Mouse (Mus musculus) midbrain, embryonic 11.5 days (tissue): ENCODE measurements around the gene Rem2. TPM values are rescaled to one million over a fixed set of nuclear protein-coding genes. Genes with fewer than 3 reads are reported as not detected.

Experiments
- ATAC-seq: fragments of 200-750 bp; cut with Nextera tagmentation; 2 replicates; pipeline ENCODE4 v1.8.0; 2017; ENCODE audit warnings: moderate TSS enrichment, moderate library complexity; ENCODE audit not compliant: low FRiP score
- DNase-seq: peaks from one replicate; pipeline ENCODE4 v3.0.0; 2015; ENCODE audit warnings: low spot score; ENCODE audit errors: missing footprints
- H3K27ac ChIP-seq: fragments of 300-500 bp; sonication (generic); 2 replicates; pipeline ENCODE4 v1.5.1; 2014; ENCODE audit warnings: low read depth, low read length
- H3K27me3 ChIP-seq: fragments of 300-500 bp; sonication (generic); 2 replicates; pipeline ENCODE4 v1.6.1; 2014; ENCODE audit warnings: mild to moderate bottlenecking, low read length, moderate library complexity, mixed read lengths; ENCODE audit not compliant: control insufficient read depth, insufficient read depth
- H3K36me3 ChIP-seq: fragments of 300-500 bp; sonication (generic); 2 replicates; pipeline ENCODE4 v1.6.1; 2014; ENCODE audit warnings: mild to moderate bottlenecking, low read length, moderate library complexity, mixed read lengths; ENCODE audit not compliant: control insufficient read depth, insufficient read depth
- H3K4me1 ChIP-seq: fragments of 300-500 bp; sonication (generic); 2 replicates; pipeline ENCODE4 v1.6.1; 2014; ENCODE audit warnings: low read length; ENCODE audit not compliant: control insufficient read depth, insufficient read depth
- H3K4me2 ChIP-seq: fragments of 300-500 bp; sonication (generic); 2 replicates; pipeline ENCODE4 v1.6.1; 2014; ENCODE audit warnings: mild to moderate bottlenecking, moderate library complexity
- H3K4me3 ChIP-seq: fragments of 300-500 bp; sonication (generic); 2 replicates; pipeline ENCODE4 v1.5.1; 2014; ENCODE audit warnings: low read depth, low read length
- H3K9ac ChIP-seq: fragments of 300-500 bp; sonication (generic); 2 replicates; pipeline ENCODE4 v1.6.1; 2014; ENCODE audit warnings: low read length
- H3K9me3 ChIP-seq: fragments of 300-500 bp; sonication (generic); 2 replicates; pipeline ENCODE4 v1.6.1; 2016; ENCODE audit warnings: low read length; ENCODE audit not compliant: control insufficient read depth
- WGBS: fragments of 180-500 bp; shearing (Covaris S2); extraction: QIAGEN DNeasy Blood & Tissue Kit; methylation state at CpG from one replicate; pipeline ENCODE4 v1.1.7; 2014; 5-methylcytosine and 5-hydroxymethylcytosine counted together
- polyA plus RNA-seq: library from polyadenylated mRNA; unstranded; fragments of >200 nt; fragmentation: Nextera tagmentation; extraction: Ambion mirVana; gene quantifications from 2 replicates; pipeline ENCODE4 v1.2.1, GENCODE M21; 2014

Gene Rem2
- polyA plus RNA-seq, 1 experiment from 2014 or later, result 34.4 TPM

DNA sequence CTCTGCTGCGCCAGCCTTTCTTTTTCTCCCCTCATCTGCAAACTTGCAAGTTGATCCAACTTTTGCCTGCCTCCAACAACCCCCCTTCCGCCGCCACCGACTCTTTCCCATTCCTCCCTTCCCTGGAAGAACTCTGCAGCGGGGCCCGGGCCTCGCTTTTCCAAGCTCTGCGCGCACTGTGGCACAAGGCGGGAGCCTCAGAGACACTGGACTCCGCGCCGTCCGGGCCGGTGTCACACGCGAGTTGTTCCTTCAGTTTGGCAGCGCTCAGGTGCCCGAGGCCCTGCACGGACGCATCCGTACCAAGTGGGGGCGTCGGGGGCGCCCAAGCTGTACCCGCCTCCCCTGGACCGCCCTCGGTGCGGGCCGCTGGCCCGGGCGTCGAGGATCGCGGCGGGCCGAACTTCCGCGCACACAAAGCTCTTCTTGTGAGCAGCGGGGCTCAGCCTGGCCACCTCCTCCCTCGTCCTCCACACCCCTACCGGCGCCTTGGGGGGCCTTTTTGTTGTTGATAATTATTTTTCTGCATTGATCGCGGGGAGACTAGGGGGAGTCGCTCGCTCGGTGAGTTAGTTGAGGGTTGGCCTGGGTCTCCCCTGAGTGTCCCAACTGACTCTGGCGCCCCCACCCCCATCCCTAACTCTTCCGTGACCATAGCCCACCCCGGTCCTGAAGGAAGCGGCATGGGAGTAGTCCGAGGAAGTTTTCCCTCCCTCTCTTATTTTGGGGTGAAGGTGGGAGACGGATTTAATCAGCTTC is 43.6 kb upstream of the Rem2 start:
- H3K27me3 ChIP-seq, result peaks cover 7% of the 10 kb centered on the region; the same call in 1 of the 2 replicates
- peak overlapping the region; percentile 41 for H3K4me3 ChIP-seq
- H3K36me3 ChIP-seq, result no peaks in the 10 kb centered on the region
- peak overlapping the region; percentile 70 for H3K27ac ChIP-seq
- WGBS, result 2% methylated on average over 53 of the region's 54 CpGs
- H3K4me1 ChIP-seq, result peaks cover 22% of the 10 kb centered on the region
- no peaks in the 10 kb centered on the region for H3K9me3 ChIP-seq
- H3K9ac ChIP-seq, result peak overlapping the region; percentile 69
- peak overlapping the region; percentile 54 for H3K4me2 ChIP-seq
- DNase-seq (peak; percentile 95), ATAC-seq (peak; percentile 45)

DNA sequence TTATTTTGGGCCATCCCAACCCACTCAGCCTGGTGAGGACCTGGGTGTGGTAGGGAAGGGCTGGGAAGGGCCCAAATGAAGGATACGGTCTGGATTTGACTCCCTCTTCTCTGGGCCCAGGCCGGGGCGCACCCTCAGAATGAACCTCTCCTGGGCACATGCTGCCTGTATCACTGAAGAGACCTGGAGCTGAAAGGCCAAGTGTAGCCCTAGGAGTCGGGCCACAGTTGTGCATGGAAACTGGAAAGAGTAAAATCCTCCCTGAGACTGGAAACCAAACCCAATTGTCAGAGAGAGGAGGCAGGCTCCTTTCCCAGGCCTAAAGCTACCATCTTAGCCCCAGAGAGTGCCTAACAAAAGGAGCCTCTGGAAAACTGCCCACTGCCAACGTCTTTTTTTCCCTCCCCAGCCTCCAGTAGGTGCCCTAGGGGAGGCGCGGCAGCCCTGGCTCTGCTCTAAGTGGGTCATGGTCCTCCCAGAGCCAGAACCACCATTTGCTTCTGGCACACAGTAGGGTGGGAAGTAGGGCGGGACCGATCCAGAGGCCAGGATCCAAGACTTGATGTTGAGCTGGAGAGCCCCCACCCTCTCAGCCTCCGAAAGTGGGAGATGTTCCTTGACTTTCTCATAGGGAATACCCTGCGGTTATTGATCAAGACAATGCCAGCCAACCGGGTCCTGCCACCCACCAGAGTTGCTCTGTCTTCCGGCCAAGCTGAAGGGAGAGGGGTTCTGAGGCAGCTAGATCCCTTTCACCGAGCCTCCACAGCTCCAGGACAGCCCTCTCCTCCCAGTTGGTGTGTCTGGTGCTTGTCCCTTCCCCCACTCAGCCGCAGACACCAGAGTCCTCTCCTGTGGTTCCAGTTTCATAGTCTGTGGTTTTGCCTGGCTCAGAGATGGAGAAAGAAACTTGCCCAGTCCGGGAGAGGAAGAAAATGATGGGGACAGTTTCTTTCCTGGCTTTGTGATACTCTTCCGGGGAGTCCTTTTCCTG is 42.8 kb upstream of the Rem2 start:
- 43% methylated on average over 17 of the region's 17 CpGs for WGBS
- Histone ChIP-seq H3K27me3 (peaks cover 7% of the 10 kb centered on the region; the same call in 1 of the 2 replicates), H3K9ac (peak overlapping the region; percentile 69), H3K27ac (no peak overlapping the region; the same call in 1 of the 2 replicates), H3K9me3 (no peaks in the 10 kb centered on the region), H3K4me1 (peaks cover 17% of the 10 kb centered on the region), H3K36me3 (no peaks in the 10 kb centered on the region), H3K4me3 (peak overlapping the region; percentile 41), H3K4me2 (peak overlapping the region; percentile 54)
- DNase-seq (peak; percentile 95), ATAC-seq (0 out of 2 replicates have a peak, but pooled peaks have one; percentile 5)

DNA sequence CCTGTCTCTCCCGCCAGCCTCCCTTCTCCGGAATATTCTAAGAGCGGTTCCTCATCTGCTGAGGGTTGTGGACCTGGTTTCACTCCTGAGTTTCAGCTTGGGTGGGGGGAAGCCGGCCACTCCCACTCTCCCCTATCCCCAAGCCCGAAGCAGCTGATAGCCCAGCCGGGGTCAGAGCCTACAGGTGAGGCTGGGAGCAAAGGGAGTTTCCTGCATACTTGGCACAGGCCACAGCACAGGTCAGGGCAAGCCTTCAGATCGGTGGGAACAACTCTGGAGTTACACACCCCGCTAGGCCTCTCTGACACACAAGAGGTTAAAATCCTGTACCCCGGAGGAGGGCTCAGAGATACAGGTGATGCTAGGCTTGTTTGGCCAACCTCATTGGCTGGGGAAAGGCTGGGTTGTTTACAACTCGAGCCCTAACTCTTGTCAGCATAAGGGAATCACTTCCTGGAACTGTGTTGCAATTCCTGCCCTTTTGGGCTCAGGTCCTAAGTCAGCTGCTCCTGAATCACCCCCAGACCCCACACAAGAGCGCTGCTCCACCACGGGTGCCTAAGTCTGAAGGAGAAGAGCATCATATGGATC is 41.9 kb upstream of the Rem2 start:
- Histone ChIP-seq H3K4me3 (no peak overlapping the region), H3K27me3 (peaks cover 7% of the 10 kb centered on the region; the same call in 1 of the 2 replicates), H3K4me1 (peaks cover 17% of the 10 kb centered on the region), H3K9me3 (no peaks in the 10 kb centered on the region), H3K4me2 (peak overlapping the region; percentile 54), H3K27ac (no peak overlapping the region), H3K9ac (peak overlapping the region; percentile 10; the same call in 1 of the 2 replicates), H3K36me3 (no peaks in the 10 kb centered on the region; the same call in 1 of the 2 replicates)
- DNase-seq (peak; percentile 82), ATAC-seq (no peak)
- whole genome bisulfite sequencing, result 76% methylated on average over 12 of the region's 12 CpGs

DNA sequence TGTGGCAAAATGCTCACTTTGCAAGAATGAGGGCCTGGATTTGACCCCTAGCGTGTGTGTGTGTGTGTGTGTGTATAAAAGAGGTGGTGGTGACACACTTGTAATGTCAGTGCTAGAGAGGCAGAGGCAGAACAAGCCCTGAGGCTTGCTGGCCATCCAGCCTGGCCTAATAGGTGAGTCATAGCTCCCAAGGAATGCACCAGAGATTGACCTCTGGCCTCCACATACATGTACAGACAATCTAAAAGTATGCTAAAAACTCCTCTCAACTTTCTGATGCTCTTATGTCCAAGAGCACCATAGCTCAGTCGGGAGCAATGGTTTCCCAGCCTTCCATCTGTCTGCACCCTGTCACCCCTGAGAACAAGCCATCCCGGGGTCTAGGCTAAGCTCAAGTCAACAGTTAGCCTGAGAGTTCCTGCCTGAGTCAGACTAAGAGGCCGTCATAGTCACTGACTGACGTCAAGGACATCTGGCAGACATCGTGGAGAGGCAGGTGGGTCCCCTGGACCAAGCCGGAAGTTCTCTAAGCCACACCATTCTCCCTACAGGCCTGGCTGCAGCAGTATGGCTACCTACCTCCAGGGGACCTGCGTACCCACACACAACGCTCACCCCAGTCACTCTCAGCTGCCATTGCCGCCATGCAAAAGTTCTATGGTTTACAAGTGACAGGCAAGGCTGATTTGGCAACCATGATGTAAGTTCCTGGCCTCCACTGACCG is 40.5 kb upstream of the Rem2 start:
- Histone ChIP-seq H3K36me3 (peaks cover 3% of the 10 kb centered on the region; the same call in 1 of the 2 replicates), H3K4me3 (no peak overlapping the region), H3K27ac (no peak overlapping the region), H3K9ac (no peak overlapping the region), H3K9me3 (no peaks in the 10 kb centered on the region), H3K27me3 (peaks cover 7% of the 10 kb centered on the region; the same call in 1 of the 2 replicates), H3K4me1 (peaks cover 16% of the 10 kb centered on the region), H3K4me2 (no peak overlapping the region)
- ATAC-seq (no peak), DNase-seq (peak; percentile 61)
- WGBS, result 87% methylated on average over 11 of the region's 11 CpGs

DNA sequence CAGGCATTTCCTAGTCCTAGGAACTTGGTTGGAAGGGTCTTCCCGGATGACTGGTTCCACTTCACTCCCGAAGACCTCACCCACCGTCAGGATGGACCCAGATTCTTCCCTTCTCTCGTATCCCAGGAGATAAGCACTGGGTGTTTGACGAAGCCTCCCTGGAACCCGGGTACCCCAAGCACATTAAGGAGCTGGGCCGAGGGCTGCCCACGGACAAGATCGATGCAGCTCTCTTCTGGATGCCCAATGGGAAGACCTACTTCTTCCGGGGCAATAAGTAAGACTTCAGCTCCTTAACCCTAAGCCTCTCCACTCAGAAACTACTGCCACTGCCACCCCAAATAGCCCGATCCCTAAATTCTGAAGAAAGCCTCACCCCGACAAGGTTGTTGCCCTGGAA is 36.7 kb upstream of the Rem2 start:
- H3K4me3 ChIP-seq, result no peak overlapping the region
- ATAC-seq (no peak), DNase-seq (peak; percentile 69)
- 65% methylated on average over 12 of the region's 12 CpGs for WGBS
- H3K4me1 ChIP-seq, result peaks cover 4% of the 10 kb centered on the region; the same call in 1 of the 2 replicates
- H3K27ac ChIP-seq, result no peak overlapping the region
- no peaks in the 10 kb centered on the region for H3K27me3 ChIP-seq
- no peak overlapping the region for H3K4me2 ChIP-seq
- H3K36me3 ChIP-seq, result peaks cover 3% of the 10 kb centered on the region; the same call in 1 of the 2 replicates
- H3K9me3 ChIP-seq, result no peaks in the 10 kb centered on the region
- no peak overlapping the region for H3K9ac ChIP-seq

DNA sequence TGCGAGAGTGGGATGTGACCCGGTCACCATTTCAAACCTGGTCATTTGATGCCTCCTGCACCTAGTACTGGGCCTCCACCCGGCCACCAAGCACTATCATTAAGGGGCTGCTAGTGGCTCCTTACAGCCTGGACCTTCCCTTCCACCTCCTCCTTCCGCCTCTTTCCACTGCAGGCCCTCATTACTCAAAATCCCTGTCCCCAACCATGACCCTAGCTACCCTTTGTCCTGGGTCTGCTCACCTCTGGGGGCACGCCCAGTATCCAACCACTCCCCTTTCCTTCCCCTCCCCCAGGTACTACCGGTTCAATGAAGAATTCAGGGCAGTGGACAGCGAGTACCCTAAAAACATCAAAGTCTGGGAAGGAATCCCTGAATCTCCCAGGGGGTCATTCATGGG is 36.3 kb upstream of the Rem2 start:
- Histone ChIP-seq H3K27me3 (no peaks in the 10 kb centered on the region), H3K4me3 (no peak overlapping the region), H3K9me3 (no peaks in the 10 kb centered on the region), H3K36me3 (peaks cover 3% of the 10 kb centered on the region; the same call in 1 of the 2 replicates), H3K4me1 (peaks cover 3% of the 10 kb centered on the region; the same call in 1 of the 2 replicates), H3K9ac (no peak overlapping the region), H3K27ac (no peak overlapping the region), H3K4me2 (no peak overlapping the region)
- 55% methylated on average over 7 of the region's 7 CpGs for WGBS
- ATAC-seq (no peak), DNase-seq (peak; percentile 75)

DNA sequence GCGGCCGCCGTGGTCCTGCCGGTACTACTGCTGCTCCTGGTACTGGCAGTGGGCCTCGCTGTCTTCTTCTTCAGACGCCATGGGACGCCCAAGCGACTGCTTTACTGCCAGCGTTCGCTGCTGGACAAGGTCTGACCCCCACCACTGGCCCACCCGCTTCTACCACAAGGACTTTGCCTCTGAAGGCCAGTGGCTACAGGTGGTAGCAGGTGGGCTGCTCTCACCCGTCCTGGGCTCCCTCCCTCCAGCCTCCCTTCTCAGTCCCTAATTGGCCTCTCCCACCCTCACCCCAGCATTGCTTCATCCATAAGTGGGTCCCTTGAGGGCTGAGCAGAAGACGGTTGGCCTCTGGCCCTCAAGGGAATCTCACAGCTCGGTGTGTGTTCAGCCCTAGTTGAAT is 35.4 kb upstream of the Rem2 start:
- H3K9me3 ChIP-seq, result no peaks in the 10 kb centered on the region
- no peak for ATAC-seq
- H3K27me3 ChIP-seq, result no peaks in the 10 kb centered on the region
- DNase-seq, result peak; percentile 54
- H3K9ac ChIP-seq, result no peak overlapping the region
- H3K4me3 ChIP-seq, result no peak overlapping the region
- H3K36me3 ChIP-seq, result peaks cover 3% of the 10 kb centered on the region; the same call in 1 of the 2 replicates
- H3K4me2 ChIP-seq, result no peak overlapping the region
- H3K4me1 ChIP-seq, result peaks cover 3% of the 10 kb centered on the region; the same call in 1 of the 2 replicates
- no peak overlapping the region for H3K27ac ChIP-seq
- 98% methylated on average over 11 of the region's 14 CpGs for WGBS

DNA sequence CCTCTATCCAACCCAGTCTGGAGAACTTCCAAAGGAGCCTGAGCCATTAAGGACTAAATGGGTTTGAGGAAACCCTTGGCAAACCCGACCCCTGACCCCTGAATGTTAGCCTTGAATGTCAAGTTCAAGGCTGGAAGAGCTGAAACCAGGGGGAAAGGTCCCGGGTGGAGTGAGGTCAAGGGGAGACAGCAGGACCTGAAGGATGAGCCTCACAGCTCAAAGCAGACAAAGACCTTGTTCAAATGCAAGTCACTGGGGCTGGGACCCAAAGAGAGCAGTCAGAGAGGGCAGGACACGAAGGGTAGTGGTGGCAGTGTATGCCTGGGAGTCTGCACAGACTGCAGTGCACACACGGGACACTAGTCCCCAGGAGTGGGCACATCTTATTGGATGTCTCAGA is 34.5 kb upstream of the Rem2 start:
- Histone ChIP-seq H3K4me3 (no peak overlapping the region), H3K27ac (no peak overlapping the region), H3K27me3 (no peaks in the 10 kb centered on the region), H3K9me3 (no peaks in the 10 kb centered on the region), H3K4me1 (peaks cover 3% of the 10 kb centered on the region; the same call in 1 of the 2 replicates), H3K36me3 (peaks cover 3% of the 10 kb centered on the region; the same call in 1 of the 2 replicates), H3K9ac (no peak overlapping the region), H3K4me2 (no peak overlapping the region)
- DNase-seq, result peak; percentile 70
- WGBS, result 78% methylated on average over 4 of the region's 4 CpGs
- ATAC-seq, result no peak
